Mouse (Mus musculus) layer of hippocampus, postnatal 25 days (tissue): ENCODE measurements around the gene Elp6. TPM values are rescaled to one million over a fixed set of nuclear protein-coding genes. Genes with fewer than 3 reads are reported as not detected.
A peak's percentile ranks its signal among the peaks of the same experiment; 100 is the strongest.
"Not testable (repeated sequence)": the region's sequence is repeated elsewhere in the genome, so short reads cannot be mapped to it uniquely, and the experiment has no call there.

Experiments used
- DNase-seq, 2 experiments: peaks; one replicate each; pipeline ENCODE4 v3.0.0; 2022; ENCODE audit warnings: mixed read lengths in 2 of 2, low spot score in 1 of 2; ENCODE audit errors: extremely low spot score in 1 of 2
- total RNA-seq, 2 experiments: library from RNA; stranded (reverse); gene quantifications; 2 replicates each; pipeline ENCODE4 v1.2.3; 2021

Gene Elp6
- total RNA-seq, 2 experiments from 2014 or later: 11.3 to 14.1 TPM

DNA sequence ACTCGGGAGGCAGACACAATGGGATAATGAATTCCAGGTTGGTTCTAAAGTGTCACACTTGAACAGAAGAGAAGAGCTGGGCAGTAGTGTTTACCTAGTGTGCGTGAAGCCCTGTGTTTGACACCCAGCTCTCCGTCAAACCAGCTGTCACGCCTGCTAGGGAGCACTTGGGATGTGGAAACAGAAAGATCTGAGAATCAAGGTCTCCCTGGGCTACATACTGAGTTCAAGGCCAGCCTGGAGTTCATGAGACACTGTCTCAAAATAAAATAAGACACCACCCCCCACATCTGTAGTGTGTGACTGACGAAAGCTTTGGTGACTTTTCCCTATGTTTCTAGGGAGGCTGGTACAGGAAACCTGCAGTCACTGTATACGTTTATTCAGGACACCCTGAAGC, 10.4 kb downstream of the Elp6 start:
- DNase-seq: no peak

DNA sequence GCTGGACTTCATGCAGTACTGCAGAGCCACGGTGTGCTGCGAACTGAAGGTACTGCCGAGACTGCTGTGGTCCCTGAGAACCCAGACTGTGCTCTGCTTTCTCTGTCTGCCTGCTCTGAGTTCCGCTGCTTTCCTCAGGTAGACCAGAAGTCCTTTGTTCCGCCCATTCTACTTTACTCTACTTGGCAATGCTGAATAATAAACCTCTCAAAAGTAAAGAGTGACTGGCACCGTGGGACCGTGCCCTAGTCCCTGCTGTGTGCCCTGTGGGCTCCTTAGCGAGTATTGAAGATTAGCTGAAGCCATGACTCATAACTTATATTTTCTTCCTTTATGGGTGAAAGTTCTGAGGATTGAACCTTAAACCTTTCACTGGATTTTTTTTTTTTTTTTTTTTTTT, 10.9 kb downstream of the Elp6 start:
- no peak for DNase-seq

DNA sequence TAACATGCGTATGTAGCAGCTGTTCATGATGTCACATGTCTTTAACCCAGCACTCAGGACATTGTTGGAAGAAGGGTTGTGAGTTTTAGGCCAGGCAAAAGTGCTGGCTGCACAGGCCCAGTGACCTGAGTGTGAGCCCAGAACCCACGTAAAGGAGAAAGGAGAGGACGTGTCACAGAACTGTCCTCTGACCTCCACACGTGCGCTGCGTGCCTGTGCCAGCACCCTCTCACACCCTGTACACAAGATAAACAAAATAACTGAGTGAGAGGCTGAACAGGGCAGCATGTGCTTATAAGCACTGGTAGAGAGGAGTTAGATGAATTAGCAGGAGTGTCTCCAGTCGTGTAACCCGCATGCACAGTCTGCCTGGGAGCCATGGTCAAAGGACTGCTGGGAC, 11.5 kb downstream of the Elp6 start:
- no peak for DNase-seq

DNA sequence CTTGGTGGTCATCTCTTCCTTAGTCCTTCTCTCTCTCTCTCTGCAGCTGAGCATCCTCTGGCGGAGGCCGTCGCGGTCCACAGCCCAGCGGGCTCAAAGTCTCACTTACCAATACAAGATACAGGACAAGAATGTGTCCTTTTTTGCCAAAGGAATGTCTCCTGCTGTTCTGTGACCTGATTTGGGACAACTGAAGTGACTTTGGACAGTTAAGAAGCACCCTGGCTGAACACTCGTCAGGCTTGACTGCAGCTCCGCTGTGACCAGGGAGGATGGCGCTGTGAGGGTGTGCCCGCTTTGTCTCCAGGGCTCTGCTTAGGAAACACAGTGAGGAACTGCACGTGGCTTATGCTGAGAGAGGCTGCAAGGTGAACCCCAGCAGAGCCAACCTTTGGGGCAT, 15.8 kb downstream of the Elp6 start:
- no peak for DNase-seq

DNA sequence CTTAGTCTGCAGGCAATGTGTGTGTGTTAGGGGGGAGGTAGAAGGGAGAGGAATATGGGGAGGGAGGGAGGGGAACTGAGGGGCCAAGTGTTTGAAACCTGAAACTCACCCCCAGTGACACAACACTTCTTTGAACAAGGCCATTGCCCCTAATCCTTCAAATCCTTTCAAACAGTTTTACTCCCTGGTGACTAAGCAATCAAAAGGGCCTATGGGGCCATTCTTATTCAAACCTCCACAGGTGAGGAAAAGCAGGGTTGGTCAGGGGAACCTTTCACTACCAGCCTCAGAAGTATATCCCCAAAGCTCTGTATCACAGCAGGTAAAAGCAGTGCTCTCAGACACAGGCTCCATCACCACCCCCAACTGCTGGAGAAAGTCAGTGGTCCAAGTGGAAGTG, 18.0 kb downstream of the Elp6 start:
- no peak for DNase-seq

DNA sequence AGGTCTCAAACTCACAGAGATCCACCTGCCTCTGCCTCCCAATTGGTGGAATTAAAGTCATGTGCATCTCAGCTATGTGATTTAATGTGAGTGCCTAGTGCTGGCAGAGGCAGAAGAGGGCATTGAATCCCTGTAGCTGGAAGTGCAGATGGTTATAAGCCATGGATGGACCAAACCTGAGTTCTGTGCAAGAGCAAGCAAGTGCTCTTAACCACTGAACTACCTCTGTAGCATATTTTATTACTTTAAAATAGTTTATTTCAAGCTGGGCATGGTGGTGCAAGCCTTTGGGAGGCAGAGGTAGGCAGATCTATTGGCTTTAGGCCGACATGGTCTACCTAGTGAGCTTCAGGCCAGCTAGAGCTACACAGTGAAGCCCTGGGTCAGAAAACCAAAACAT, 19.2 kb downstream of the Elp6 start:
- DNase-seq: no peak

DNA sequence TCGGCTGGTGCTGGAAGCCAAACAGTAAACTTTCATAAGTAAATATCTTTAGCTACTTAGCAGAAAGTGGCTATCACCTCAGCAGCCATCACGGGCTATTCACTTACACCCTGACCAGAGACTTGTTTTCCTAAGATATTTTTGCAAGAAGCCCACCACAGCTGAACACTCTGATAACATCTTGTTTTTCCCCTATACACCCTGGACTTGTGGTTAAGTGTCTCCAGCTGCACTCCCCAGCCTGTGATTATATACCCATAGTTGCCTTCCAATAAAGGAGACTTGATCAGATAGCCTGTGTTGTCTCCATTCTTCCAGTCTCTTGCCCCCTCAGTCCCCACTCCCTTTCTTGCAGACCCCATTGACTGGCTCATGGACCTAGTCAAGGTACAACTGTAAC, 23.2 kb downstream of the Elp6 start:
- no peak for DNase-seq

DNA sequence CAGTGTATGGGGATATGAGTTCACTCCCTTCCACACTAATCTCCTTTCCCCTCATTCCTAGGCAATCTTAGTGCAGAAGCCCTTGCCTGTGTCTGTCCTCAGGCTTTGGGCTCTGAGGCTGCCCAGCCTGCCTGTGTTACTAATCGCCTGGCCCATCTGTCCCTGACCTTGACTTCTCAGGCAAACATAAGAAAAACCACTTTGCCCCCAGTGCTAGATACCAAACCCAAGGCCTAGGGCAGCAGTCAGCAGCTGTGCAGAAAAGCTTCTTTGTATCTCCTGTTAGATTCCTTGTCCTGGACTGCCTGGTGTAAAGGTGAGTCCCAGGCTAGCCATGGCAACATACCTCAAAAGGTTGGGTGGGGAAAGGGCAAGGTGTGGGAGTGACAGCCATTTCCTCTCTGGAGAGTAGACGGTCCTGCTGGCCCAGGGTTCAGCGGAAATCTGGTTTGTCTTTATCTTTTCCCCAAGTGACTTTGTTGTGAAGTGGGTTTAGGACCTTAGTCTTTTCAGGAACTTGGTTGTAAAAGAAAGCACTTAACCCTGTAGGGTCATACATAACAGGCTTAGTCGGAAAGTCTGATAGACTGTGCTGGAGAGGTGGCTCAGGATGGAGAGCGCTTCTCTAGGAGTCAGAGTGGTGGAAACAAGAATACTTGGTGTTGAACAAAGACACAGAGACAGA, 24.1 kb downstream of the Elp6 start:
- DNase-seq: no peak

DNA sequence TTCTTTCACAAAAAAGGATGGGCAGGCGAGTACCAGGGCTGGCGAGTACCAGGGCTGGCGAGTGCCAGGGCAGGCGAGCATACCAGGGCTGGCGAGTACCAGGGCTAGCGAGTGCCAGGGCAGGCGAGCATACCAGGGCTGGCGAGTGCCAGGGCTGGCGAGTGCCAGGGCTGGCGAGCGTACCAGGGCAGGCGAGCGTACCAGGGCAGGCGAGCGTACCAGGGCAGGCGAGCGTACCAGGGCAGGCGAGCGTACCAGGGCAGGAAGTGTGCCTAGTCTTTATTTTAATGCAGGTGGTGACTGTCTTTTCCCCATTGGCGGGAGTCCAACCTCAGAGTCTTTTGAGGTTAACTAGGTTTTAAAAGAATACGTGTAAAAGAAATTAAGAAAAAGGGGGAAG, 24.7 kb downstream of the Elp6 start:
- no peak for DNase-seq

DNA sequence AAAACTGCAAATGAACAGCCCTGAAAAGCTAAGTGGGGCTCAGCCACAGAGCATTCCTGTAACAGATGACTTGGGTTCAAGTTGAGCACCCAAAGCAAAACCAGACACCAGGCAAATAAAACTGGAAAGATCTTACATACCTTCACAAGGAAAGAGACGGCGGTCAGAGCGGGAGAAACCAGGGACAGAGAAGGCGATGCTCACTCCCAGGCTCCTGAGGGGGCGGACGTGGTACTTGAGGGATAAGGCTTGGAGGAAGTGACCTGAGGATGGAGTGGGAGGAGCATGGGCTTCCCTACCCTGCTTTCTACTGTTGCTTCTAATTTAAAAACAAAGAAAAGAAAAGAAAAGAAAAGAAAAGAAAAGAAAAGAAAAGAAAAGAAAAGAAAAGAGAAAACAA, 25.4 kb downstream of the Elp6 start:
- DNase-seq: no peak

DNA sequence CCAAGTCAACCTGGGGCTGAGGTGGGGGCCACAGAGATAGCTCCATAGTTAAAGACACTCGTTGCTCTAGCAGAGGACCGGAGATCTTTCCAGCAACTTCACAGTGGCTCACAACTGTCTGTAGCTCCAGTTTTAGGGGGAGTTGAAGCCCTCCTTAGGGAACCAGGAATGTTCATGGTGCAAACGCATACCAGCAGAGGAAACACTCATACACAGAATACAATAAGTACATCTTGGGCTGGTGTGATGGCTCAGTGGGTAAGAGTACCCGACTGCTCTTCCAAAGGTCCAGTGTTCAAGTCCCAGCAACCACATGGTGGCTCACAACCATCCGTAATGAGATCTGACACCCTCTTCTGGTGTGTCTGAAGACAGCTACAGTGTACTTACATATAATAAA, 25.9 kb downstream of the Elp6 start:
- DNase-seq: not testable (repeated sequence)

DNA sequence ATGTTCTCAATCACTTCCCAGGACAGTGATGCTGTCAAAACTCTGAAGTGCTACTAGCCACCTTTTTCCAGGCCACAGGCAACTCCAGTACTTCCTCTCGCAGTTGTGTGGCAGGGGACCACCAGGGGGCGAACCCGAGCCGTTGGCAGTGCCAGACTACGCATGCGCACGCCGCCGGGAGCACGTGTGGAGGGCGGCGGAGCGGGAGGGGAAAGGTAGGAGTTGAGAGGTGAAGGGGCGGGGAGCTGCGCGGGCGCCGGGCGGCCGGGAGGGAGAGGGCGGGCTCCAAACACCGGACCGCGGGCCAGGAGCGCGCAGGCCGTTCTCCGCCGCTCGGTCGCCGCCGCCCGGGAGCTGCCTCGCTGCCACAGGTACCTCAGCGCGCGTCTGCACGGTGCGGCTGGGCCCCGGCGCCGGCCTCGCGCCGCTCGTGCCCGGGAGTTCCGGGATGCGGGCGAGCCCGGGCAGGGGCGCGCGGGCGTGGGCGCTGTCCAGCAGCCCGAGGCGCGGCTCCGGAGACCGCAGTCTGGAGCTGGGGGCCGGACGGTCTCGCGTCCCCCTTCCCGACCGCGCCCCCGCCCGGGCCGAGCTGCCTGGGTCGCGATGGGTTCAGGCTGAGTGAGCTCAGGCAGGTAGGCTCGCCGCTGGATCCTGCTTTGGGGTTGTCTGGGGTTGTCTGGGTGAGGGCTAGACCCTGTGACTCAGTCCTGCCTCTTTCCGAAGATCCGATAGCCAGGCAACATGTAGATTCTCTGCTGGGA, 28.3 kb downstream of the Elp6 start, which contains the start of gene Scap:
Gene Scap, plus strand, starts transcription at position 154 of the 761 bp plus-strand sequence.
- peak; percentile 100 for DNase-seq

DNA sequence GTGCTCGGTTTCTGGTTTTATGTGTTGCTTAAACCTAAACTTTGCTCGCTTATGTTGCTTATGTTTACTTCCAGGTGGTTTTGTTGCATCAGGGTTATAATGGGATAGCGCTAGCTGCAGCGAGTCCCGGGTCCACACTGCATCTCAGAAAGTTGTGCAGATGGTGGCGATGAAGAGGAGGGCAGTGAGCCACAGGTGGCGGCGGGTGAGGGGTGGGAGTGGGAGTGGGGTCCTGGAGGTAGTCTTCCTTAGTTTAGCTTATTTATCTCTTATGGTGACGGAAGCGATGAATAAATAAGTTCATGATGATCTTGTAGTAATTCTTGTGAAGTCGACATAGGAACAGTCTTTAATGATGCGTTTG, 28.9 kb downstream of the Elp6 start:
- no peak for DNase-seq

DNA sequence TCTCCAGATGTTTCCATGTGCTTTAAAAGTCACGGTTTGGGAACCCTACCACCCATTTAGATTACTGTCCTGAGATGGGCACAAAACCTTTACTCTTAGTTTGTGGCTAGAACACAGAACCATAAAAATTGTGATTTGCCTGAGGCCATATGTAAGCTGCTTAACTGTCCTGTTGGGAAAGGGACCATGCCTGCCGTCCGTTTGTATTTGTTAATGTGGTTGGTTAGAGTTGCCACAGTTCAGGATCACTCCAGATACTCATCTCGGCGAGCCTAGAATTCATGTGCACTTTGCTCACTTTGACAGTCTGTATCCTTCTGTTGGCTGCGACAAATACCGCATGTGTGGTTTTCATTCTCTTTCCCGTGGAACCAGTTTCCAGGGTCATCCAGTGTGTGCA, 29.9 kb downstream of the Elp6 start:
- no peak for DNase-seq

DNA sequence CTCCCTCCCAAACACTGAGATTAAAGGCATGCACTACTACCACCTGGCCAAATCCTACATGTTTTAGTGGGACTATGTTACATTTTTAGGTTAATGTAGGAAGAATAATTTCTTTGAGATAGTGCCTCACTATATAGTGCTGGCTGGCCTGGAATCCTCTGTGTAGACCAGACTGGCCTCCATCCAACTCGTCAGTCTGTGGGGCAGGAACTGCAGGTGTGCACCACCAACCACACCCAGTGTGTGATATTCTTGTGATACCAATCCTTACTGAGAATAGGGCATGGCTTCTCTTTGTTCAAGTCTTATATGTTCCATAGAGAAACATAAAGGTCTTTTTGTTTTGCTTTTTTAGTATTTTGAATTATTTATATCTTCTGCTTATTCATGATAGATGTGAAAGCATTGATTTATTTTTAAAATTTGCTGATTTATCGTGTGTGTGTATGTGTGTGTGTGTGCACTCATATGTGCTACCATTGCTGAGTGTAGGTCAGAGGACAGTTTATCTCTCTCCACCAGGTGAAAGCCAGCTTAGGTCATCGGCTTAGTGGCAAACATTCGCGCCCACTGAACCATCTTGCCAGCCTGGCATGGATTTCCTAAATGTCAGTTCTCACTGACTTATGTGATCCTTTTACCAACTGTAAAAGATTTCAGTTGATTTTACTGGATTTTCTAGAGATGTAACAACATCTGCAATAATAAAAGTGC, 35.2 kb downstream of the Elp6 start:
- DNase-seq: no peak

DNA sequence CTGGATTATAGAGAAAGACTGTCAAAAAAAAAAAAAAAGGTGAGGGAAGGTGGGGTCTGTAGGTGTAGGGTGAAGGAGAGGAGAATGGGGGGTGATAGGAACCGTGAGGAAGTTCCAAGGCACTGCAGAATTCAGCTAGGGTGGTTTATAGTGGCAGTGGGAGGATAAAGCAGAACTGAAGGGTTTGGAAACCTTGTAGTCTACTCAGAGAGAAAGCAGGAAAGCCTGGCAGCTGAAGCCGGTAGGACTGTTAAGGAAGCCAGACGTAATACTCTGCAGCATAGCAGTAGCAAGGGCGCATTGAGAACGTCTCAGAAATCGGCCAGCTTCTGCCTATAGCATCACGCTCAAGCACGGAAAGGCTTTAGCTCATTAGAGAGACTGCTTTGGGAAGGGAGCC, 37.0 kb downstream of the Elp6 start:
- DNase-seq: no peak

DNA sequence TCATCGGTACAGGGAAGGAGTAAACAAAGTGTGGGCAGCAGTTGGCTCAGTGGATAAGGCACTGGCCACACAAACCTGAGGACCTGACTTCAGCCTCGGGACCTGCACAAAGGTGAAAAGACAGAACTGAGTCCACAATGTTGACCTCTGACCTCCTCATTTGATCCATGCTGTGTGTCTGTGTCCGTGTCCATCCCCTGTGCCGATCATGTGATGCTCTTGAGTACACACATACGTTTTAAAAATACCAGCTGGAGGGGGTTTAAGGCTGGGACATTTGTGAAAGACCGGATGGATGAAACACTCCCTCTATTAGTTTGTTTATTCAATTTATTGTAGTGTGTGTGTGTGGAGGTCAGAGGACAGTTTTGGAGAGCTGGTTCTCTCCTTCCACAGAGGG, 38.8 kb downstream of the Elp6 start:
- no peak for DNase-seq

DNA sequence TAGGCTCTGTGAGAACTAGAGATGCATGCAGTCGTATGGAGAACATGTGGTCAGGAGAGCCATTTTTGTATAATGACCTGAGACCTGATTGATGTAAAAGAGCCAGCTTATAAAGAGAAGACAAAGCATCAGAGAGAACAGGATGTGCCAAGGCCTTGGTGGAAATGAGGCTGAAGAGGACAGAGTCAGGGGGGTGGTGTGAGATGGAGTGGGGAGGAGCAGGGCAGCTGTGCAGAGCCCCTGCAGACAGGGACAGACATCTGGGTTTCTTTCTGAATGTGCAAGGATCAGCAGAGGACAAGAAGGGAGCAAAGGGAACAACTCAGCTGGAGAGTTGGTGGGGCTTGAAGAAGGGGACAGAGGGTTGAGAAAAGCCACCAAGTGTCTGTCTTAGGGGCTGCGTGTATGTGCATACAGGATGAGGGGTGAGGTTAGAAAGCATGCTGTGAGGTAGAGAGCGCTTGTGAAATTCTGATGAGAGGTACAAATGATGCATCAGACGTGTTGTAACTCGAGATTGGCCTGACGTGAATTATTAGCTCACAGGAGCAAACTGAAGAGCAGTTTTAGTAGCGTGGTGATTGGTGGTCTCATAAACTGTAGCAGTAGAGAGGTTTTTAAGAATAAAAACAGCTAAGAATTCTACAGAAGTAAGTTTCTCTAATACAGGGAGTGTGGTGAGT, 40.2 kb downstream of the Elp6 start:
- DNase-seq: no peak

DNA sequence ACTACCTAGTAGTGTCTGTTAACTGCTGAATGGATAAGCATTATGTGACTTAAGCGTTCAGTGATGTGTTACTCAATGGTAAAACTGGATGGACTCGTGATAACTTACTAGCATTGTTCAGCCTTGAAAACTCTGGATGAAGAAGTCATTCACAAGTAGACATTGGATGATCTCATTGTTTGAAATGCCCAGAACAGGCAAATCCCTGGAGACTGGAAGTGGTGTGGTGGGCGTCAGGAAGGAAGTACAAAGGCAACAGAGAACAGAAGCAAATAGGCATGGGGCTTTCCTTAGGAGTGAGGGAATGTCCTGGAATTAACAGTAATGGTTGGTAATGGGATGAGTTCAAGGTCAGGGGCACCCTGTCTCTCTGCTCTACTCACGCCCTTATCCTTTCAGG, 43.9 kb downstream of the Elp6 start:
- no peak for DNase-seq

DNA sequence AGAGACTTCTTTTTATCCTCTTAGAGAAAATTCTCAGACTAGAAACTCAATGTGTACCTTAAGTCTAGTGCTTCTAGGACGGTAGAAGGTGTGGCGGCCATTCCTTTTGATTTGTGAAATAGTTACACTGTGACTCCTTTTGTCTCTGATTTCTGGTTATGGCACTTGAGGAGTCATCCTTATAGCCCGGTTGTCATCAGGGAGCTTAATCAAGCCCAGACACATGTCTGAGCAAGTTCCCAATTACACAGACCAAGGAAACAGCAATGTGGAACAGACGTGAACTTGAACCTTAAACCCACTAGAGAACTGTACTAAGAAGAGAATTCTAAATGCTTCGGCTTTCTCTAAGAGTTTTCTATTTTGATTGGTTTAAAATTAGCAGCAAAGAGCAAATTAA, 45.2 kb downstream of the Elp6 start:
- no peak for DNase-seq

DNA sequence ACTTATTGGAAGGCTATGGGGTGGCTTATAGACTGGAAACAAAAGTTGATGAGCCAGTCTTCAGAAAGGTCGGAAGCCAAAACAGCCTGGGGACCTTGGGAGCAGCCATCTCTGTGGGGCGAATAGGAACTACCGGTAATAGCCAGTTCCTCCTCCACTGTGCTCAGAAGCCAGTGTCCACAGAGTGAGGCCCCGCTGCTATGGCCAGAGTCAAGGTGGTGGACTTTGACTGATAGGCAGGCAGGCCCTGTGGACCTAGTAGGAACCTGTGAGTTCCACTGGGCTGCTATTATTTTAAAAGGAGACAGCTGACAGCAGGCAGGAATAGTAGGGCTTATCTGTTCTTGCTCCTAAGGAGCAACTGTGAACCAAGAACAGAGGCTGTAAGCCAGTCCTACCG, 45.6 kb downstream of the Elp6 start:
- no peak for DNase-seq
